Mouse (Mus musculus) midbrain, embryonic 12.5 days (tissue): ENCODE results near the gene Gpatch2. TPM values are rescaled to one million over a fixed set of nuclear protein-coding genes. Genes with fewer than 3 reads are reported as not detected.

Experiments
- ATAC-seq: fragments of 200-750 bp; cut with Nextera tagmentation; 2 replicates; pipeline ENCODE4 v1.8.0; 2017; ENCODE audit warnings: low read depth, moderate TSS enrichment, moderate library complexity; ENCODE audit not compliant: low FRiP score
- H3K27ac ChIP-seq: fragments of 300-500 bp; sonication (generic); replicated peaks from 2 replicates; pipeline ENCODE4 v1.5.1; 2016; ENCODE audit warnings: mild to moderate bottlenecking
- H3K27me3 ChIP-seq: fragments of 300-500 bp; sonication (generic); 2 replicates; pipeline ENCODE4 v1.6.1; 2016; ENCODE audit warnings: mild to moderate bottlenecking
- H3K36me3 ChIP-seq: fragments of 300-500 bp; sonication (generic); 2 replicates; pipeline ENCODE4 v1.6.1; 2016
- H3K4me1 ChIP-seq: fragments of 300-500 bp; sonication (generic); 2 replicates; pipeline ENCODE4 v1.6.1; 2016
- H3K4me2 ChIP-seq: fragments of 300-500 bp; sonication (generic); replicated peaks from 2 replicates; pipeline ENCODE4 v1.6.1; 2016; ENCODE audit warnings: mild to moderate bottlenecking, moderate library complexity
- H3K4me3 ChIP-seq: fragments of 300-500 bp; sonication (generic); 2 replicates; pipeline ENCODE4 v1.5.1; 2016; ENCODE audit warnings: mild to moderate bottlenecking
- H3K9ac ChIP-seq: fragments of 300-500 bp; sonication (generic); replicated peaks from 2 replicates; pipeline ENCODE4 v1.6.1; 2016; ENCODE audit warnings: mild to moderate bottlenecking, moderate library complexity
- H3K9me3 ChIP-seq: fragments of 300-500 bp; sonication (generic); 2 replicates; pipeline ENCODE4 v1.6.1; 2016; ENCODE audit warnings: mild to moderate bottlenecking
- WGBS: fragments of 180-500 bp; shearing (Covaris S2); methylation state at CpG from one replicate; pipeline ENCODE4 v1.1.7; 2016; 5-methylcytosine and 5-hydroxymethylcytosine counted together
- polyA plus RNA-seq: library from polyadenylated mRNA; unstranded; fragments of >200 nt; fragmentation: Nextera tagmentation; extraction: Ambion mirVana; gene quantifications from 2 replicates; pipeline ENCODE4 v1.2.1, GENCODE M21; 2016

The Gpatch2 gene
- polyA plus RNA-seq, 1 experiment from 2014 or later, result 31.0 TPM

DNA sequence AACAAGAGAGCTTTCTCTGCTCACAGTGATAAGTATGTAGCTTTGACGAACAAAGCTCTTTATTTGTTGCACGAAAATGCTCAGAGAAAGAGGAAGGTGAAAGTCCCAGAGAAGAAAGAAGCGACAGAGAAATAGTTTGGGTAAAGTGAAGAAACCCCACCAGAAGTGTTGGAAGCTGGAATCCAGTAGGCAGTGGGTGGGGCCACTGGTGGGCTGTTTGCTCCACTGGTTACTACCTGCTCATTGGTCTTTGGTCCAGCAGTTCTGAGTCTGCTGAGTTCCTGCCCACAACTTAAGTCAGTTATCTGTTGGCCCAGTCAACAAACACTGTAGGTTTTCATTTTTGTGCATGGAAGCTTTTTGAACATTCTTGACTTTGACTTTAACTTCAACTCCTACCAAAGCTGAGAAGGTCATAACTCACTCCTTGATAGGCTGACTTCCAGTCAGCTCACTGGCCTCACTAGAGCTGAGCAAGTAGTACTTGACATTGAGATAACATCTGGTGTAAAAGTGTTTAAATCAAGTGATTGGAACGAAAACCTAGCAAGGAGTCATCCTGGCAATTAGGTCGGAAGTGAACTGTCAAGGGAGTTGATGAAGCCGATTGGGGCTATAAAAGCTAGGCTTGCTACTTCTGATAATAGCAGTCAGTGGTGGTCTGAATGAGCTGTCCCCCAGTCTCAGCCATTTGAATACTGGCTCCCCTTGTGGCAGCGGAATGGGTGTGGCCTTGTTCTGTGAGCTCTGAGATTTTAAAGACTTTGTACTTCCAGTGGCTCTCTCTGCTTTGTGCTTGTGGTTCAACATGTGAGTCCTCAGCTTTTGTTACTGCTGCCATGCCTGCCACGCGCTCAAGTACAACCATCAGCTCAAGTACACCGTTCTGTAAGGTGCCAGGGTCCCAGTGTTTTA, 76.4 kb downstream of the Gpatch2 start:
- Histone ChIP-seq H3K4me1 (no peaks in the 10 kb centered on the region), H3K9me3 (no peaks in the 10 kb centered on the region), H3K9ac (no peak overlapping the region), H3K4me2 (no peak overlapping the region), H3K27me3 (no peaks in the 10 kb centered on the region), H3K27ac (no peak overlapping the region), H3K4me3 (no peak overlapping the region), H3K36me3 (no peaks in the 10 kb centered on the region)
- ATAC-seq, result no peak
- WGBS, result 93% methylated on average over 10 of the region's 10 CpGs

DNA sequence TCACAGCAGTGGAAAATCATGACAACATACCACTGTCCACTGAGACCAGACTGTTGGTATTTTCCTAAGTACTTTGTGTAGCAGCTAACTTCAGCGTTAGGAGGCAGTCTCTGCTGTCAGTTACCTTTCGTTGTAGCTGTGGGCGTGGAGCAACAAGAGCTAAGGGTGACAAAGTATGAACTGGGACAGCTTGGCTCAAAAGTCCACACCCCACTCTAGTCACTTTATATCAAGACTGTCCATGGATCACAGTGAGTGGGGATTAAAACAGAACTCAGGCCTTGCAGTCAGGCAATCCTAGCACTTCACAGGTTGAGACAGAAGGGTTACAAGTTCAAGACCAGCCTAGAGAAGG, 77.1 kb downstream of the Gpatch2 start:
- Histone ChIP-seq H3K4me2 (no peak overlapping the region), H3K36me3 (no peaks in the 10 kb centered on the region), H3K27me3 (no peaks in the 10 kb centered on the region), H3K9me3 (no peaks in the 10 kb centered on the region), H3K9ac (no peak overlapping the region), H3K27ac (no peak overlapping the region), H3K4me1 (no peaks in the 10 kb centered on the region), H3K4me3 (no peak overlapping the region)
- WGBS, result 91% methylated on average over 3 of the region's 3 CpGs
- no peak for ATAC-seq

- 93% methylated on average over 3 of the region's 3 CpGs for whole genome bisulfite sequencing
- no peak for ATAC-seq
- Histone ChIP-seq H3K27ac (no peak overlapping the region), H3K27me3 (no peaks in the 10 kb centered on the region), H3K9me3 (no peaks in the 10 kb centered on the region), H3K4me3 (no peak overlapping the region), H3K4me2 (no peak overlapping the region), H3K4me1 (no peaks in the 10 kb centered on the region), H3K9ac (no peak overlapping the region), H3K36me3 (no peaks in the 10 kb centered on the region)
These were observed 77.9 kb downstream of the Gpatch2 start for GRCm38 (mm10) chr1:187293233-187293632.

DNA sequence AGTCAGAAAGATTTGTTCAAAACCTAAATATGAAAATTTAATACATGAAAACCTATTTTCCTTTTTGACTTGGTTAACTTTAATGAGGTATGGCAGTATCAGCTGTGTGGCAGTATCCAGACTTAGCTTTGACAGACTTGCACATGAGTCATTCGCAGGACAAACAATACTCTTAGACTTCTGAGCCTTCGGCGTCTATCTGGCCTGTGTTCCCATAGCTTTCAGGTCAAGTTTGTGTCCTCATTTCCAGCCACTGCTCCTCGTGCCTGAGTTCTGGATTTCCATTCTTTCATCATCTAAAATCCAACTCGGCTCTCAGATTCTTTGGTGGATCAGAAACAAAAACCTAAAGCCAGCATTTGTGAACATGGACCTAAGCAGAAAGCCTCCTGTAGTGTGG, 79.2 kb downstream of the Gpatch2 start:
- H3K4me3 ChIP-seq, result no peak overlapping the region
- no peak overlapping the region for H3K9ac ChIP-seq
- H3K9me3 ChIP-seq, result no peaks in the 10 kb centered on the region
- no peak for ATAC-seq
- H3K4me2 ChIP-seq, result no peak overlapping the region
- no peaks in the 10 kb centered on the region for H3K4me1 ChIP-seq
- H3K36me3 ChIP-seq, result no peaks in the 10 kb centered on the region
- H3K27ac ChIP-seq, result no peak overlapping the region
- WGBS, result 90% methylated on average over 5 of the region's 5 CpGs
- no peaks in the 10 kb centered on the region for H3K27me3 ChIP-seq

- ATAC-seq, result no peak
- Histone ChIP-seq H3K4me1 (peaks cover 2% of the 10 kb centered on the region; the same call in 1 of the 2 replicates), H3K9ac (no peak overlapping the region), H3K4me2 (no peak overlapping the region), H3K9me3 (no peaks in the 10 kb centered on the region), H3K27ac (no peak overlapping the region), H3K36me3 (no peaks in the 10 kb centered on the region), H3K27me3 (no peaks in the 10 kb centered on the region), H3K4me3 (no peak overlapping the region)
- 94% methylated on average over 6 of the region's 6 CpGs for WGBS
These were observed 79.8 kb downstream of the Gpatch2 start for GRCm38 (mm10) chr1:187295038-187295559.

DNA sequence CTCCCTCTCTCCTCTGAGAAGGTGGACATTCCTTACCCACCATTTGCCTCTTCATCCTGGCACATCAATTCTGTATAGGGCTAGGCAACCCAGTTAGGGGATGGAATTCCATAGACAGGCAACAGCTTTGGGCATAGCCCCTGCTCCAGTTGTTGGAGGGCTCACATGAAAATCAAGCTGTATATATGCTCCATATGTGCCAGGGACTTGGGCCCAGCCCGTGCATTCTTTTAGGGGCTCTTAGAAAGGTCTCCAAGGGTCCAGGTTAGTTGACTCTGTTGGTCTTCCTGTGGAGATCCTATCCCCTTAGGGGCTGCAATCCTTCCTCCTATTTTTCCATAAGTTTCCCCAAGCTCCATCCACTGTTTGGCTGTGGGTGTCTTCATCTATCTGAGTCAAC, 80.4 kb downstream of the Gpatch2 start:
- Histone ChIP-seq H3K4me1 (peaks cover 8% of the 10 kb centered on the region), H3K9me3 (no peaks in the 10 kb centered on the region), H3K4me3 (no peak overlapping the region), H3K27me3 (no peaks in the 10 kb centered on the region), H3K27ac (no peak overlapping the region), H3K4me2 (no peak overlapping the region), H3K9ac (no peak overlapping the region), H3K36me3 (no peaks in the 10 kb centered on the region)
- WGBS, result 87% methylated on average over 1 of the region's 1 CpGs
- no peak for ATAC-seq

GRCm38 (mm10) chr1:187299236-187299635, 83.9 kb downstream of the Gpatch2 start:
- H3K36me3 ChIP-seq, result no peaks in the 10 kb centered on the region
- peaks cover 9% of the 10 kb centered on the region for H3K4me1 ChIP-seq
- ATAC-seq, result no peak
- H3K9me3 ChIP-seq, result no peaks in the 10 kb centered on the region
- WGBS, result 76% methylated on average over 4 of the region's 4 CpGs
- no peak overlapping the region for H3K9ac ChIP-seq
- H3K27me3 ChIP-seq, result no peaks in the 10 kb centered on the region
- no peak overlapping the region for H3K4me3 ChIP-seq
- H3K27ac ChIP-seq, result no peak overlapping the region
- no peak overlapping the region for H3K4me2 ChIP-seq

GRCm38 (mm10) chr1:187300626-187301025, 85.3 kb downstream of the Gpatch2 start:
- Histone ChIP-seq H3K4me1 (peaks cover 9% of the 10 kb centered on the region), H3K36me3 (no peaks in the 10 kb centered on the region), H3K27ac (0 out of 2 replicates have a peak overlapping the region, but pooled peaks have one; percentile 8), H3K4me3 (no peak overlapping the region), H3K9ac (no peak overlapping the region), H3K4me2 (no peak overlapping the region), H3K9me3 (no peaks in the 10 kb centered on the region), H3K27me3 (no peaks in the 10 kb centered on the region)
- ATAC-seq, result peak; percentile 52
- 35% methylated on average over 5 of the region's 5 CpGs for WGBS

GRCm38 (mm10) chr1:187303221-187303620, 87.9 kb downstream of the Gpatch2 start:
- H3K9ac ChIP-seq, result no peak overlapping the region
- no peaks in the 10 kb centered on the region for H3K27me3 ChIP-seq
- H3K27ac ChIP-seq, result no peak overlapping the region
- H3K4me2 ChIP-seq, result no peak overlapping the region
- no peaks in the 10 kb centered on the region for H3K9me3 ChIP-seq
- WGBS, result 87% methylated on average over 10 of the region's 10 CpGs
- ATAC-seq, result no peak
- H3K4me3 ChIP-seq, result no peak overlapping the region
- 0 out of 2 replicates have a peak, but pooled peaks cover 4% of the 10 kb centered on the region for H3K36me3 ChIP-seq
- H3K4me1 ChIP-seq, result peaks cover 9% of the 10 kb centered on the region

GRCm38 (mm10) chr1:187307335-187307734, 92.0 kb downstream of the Gpatch2 start:
- no peaks in the 10 kb centered on the region for H3K27me3 ChIP-seq
- H3K4me1 ChIP-seq, result no peaks in the 10 kb centered on the region
- 95% methylated on average over 4 of the region's 4 CpGs for WGBS
- no peak overlapping the region for H3K4me3 ChIP-seq
- ATAC-seq, result no peak
- no peak overlapping the region for H3K9ac ChIP-seq
- 0 out of 2 replicates have a peak, but pooled peaks cover 4% of the 10 kb centered on the region for H3K36me3 ChIP-seq
- no peak overlapping the region for H3K27ac ChIP-seq
- H3K9me3 ChIP-seq, result no peaks in the 10 kb centered on the region
- no peak overlapping the region for H3K4me2 ChIP-seq

DNA sequence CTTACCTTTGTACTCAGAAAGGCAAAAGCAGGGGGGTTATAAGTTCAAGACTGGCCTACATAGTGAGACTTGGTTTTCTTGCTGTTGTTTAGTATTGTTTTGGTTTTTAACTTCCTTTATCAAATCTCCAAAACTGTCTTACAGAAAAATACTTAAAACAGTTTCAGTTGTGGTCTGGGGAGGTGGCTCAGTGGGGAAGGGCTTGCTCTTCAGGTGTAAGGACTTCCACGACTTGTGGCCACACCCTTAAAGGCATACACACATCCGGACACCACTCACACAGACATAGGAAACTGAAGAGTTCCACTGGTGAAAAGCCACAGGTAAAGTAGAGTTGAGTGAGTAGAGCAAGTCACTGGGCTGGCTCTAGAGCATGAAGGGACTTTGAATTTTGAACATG, 93.2 kb downstream of the Gpatch2 start:
- Histone ChIP-seq H3K4me1 (no peaks in the 10 kb centered on the region), H3K27ac (no peak overlapping the region), H3K4me3 (no peak overlapping the region), H3K36me3 (0 out of 2 replicates have a peak, but pooled peaks cover 4% of the 10 kb centered on the region), H3K27me3 (no peaks in the 10 kb centered on the region), H3K4me2 (no peak overlapping the region), H3K9me3 (no peaks in the 10 kb centered on the region), H3K9ac (no peak overlapping the region)
- ATAC-seq, result no peak
- WGBS, result 88% methylated on average over 2 of the region's 2 CpGs

DNA sequence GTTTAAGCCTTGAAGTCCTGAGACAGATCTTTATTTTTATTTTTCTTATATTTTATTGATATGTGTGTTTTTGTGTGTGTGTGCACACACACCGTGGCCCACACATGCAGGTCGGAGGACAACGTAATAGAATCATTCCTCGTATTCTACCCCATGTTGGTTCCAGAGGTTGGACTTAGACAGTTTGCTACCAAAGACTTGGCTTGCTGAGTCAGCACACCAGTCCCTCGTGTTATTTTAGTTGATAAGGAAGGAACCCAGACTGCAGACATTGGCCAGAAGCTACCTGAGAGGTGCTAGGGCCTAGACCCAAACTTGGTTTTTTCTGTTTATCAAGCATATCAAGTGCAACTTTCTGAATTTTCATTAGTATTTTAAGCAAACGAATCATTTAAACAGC, 95.8 kb downstream of the Gpatch2 start:
- Histone ChIP-seq H3K4me2 (no peak overlapping the region), H3K27ac (no peak overlapping the region), H3K9ac (no peak overlapping the region), H3K27me3 (no peaks in the 10 kb centered on the region), H3K9me3 (no peaks in the 10 kb centered on the region), H3K4me3 (no peak overlapping the region), H3K4me1 (no peaks in the 10 kb centered on the region), H3K36me3 (0 out of 2 replicates have a peak, but pooled peaks cover 4% of the 10 kb centered on the region)
- 89% methylated on average over 6 of the region's 6 CpGs for WGBS
- ATAC-seq, result no peak
